Mouse (Mus musculus): ENCODE measurements around the gene Clec1b.

Gene Clec1b

DNA sequence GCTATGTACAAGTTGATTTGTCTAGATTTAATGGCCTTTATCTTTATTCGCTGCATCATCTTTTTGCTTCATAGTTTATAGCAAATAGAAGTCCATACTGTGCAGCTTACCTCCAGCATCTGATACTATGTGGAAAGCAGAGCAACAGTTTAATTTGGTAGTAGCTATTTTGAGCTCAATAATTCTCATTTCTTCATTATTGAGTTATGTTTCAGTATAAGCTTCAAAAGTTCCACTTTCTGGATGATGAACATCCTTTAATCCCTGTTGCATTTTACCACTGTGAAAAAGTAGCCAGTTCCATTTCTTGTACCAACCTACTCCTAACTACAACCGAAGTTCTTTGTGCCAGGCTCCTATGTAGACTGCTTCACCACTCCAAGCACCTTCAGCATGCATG, 11.5 kb downstream of the Clec1b start, which contains the start of gene Clec9a:
TSS of gene Clec9a (plus strand) at position 301 of the 400 bp plus-strand sequence.
- no peak for DNase-seq (ENCODE audit: low read depth, low spot score)

DNA sequence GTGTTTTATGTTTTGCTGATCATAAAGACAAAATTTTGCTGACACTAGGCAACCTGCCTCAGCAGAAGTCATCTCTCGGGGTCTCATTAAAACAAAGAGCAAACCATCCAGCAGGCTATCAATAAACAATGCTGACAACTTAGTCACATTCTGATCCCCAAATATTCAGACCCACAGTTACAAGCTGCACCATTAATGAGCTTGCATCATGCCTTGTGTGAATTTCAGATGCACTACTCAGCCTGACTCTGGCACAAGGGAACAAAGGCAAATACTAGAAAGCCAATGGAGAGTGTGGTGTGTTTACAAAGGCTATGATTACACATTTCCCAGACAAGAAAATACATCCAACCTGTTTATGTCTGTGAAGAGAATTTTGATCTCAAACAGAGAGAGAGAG, 17.1 kb downstream of the Clec1b start:
- no peak for DNase-seq (ENCODE audit: low read depth, low spot score)

DNA sequence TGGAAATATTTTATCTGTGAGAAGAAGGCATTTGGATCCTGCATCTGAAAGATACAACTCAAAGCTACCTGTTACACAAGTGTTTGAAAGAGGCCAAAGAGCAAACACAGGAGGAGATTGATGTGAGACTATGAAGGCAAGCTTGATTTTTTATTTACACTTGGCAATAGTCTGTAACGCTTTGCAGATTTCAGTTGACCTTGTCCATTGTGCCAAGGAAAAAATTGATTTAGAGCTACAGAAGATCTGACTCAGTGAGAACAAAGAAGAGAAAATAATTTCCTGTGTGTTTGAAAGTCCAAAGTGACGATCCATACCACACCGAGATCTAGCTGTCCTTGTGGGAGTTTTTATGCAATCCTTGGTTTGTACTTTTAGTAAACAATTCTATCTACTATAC, 25.2 kb downstream of the Clec1b start:
- DNase-seq (ENCODE audit: low read depth, low spot score): no peak

DNA sequence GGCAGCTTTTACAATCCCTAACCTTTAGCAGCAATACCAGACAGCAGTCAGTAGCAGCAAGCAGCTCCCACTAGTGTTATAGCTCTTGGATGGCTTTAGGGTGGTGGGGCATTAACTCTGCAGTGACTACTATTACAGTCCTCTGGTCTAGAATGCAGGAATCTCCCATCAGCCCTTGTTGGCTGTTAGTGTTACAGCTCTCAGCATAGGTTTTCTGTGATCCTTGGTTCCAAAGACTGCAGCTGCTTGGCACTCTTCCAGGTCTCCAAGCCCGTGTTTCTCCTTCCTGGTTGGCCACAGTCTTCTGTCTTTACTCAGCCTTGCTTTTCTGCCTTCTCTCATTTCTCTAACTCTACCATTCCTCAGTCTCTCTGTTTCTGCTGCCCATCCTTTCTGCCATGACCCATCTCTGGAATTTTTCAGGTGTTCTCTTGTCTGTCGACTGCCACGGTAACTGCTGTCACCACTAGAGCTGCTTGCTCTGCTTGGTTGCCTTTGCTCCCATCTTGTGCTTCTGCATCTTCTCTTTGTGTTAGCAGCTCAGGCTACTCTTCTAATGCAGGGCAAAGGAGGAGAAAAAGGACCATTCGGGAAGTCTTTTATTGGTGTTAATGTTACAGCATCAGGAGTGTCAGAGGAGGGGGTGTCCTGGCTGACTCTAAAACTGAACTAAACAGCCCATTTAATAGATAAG, 26.1 kb downstream of the Clec1b start:
- peak; percentile 64 for DNase-seq (ENCODE audit: low read depth, low spot score)

DNA sequence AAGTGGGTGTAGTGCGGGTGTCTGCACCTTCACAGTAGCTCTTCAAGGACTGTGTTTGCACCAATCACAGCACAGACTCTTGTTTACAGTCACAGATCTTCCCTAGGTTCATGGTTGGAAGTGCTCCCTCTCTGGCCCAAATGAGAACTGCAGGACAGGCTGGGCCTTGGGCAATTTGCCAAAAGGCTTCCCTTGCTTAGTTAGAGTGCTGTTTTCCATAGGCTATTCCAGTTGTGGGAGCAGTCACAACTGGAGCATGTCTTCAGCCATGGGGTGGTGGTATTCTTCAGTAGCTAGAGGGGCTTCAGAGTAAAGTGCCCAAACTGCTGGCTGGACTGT, 26.6 kb downstream of the Clec1b start:
- peak; percentile 68 for DNase-seq (ENCODE audit: low read depth, low spot score)

DNA sequence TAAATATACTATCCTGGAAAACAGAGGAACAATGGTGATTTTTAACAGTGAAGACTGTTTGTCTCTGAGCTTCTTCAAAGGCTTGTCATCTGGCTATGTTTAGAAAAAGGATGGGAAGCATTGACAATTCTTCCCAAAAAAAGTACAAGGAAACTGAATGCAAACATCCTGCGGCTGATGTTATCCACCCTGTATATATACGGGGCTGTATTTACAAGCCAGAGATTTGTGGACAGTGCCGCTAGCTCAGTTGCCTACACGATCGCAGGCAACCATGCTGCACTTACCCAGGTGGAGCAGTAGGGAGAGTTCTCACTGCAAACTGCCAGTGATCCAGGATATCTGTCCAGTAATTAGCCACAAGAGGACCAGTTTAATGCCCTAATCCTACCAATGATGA, 28.1 kb downstream of the Clec1b start:
- no peak for DNase-seq (ENCODE audit: low read depth, low spot score)

DNA sequence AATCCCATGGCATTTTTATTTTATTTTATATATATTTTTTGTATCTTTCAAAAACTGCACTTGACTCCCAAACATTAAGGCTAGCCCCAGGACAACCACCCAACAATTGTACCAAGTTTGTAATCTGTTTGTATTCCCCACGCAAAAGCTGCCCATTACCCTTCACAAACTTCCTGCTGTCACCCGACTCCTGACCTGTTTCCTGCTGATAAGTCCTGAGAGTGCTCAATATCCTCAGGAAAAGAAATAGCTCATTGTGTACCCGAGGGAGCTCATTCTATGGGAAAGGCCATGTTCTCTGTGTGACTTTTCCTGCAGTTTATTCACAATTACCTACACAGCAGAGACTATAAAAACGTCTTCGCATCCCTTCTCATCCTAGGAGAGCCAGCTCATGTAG, 28.7 kb downstream of the Clec1b start:
- no peak for DNase-seq (ENCODE audit: low read depth, low spot score)

DNA sequence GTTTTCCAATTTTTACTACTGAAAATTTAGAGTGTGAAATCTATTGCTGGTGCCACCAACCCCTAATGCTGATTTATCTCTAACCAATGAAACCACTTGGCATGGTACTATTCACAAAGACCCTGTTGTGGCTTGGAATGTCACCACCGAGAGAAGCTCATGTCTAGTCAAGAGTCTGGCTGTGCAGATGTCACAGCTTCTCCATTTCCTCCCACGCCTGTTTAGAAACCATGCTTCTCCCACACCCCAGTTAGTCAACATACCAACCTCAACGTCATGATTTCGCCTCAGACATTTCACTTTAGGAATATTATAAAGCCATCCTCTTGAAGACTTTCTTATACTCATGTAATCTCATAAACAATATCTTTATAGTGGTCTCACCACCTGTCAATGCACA, 30.2 kb downstream of the Clec1b start:
- DNase-seq (ENCODE audit: low read depth, low spot score): no peak

DNA sequence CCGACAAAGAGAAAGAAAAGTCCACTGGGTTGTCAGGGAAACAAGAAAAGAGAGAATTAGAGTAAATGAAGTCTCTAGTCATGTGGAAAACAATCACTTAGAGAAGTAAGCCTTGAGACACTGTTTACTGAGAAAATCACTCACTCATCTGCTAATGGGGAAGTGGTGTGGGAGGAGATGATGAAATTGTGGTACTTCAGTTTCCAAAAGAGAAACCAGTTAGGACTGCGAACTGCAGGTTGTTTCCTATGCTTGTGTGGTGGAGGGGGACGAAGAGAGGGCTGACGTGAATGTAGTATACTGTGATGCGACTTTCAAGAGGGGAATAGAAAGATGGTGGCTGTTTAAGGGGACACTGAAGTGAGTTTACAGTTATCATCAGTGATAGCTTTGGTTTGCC, 37.1 kb downstream of the Clec1b start:
- DNase-seq (ENCODE audit: low read depth, low spot score): no peak

DNA sequence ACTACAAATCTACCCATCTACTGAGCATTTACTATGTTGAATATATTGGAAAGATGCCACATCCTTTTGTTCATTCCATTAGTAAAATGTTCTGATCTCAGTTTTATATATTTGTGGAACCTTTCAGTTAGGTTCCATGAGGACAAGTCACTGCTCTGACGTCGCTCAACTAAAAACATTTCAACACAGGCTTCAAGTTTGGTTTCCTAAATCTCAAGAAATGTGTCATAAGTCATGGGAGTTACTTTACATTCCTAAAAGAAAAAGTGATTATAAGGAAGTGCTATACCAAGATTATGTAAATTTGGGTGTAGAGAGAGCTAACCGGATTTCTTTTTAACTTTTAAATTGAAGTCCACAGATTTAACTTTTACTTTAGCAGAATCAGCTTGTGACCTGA, 38.9 kb downstream of the Clec1b start:
- no peak for DNase-seq (ENCODE audit: low read depth, low spot score)

DNA sequence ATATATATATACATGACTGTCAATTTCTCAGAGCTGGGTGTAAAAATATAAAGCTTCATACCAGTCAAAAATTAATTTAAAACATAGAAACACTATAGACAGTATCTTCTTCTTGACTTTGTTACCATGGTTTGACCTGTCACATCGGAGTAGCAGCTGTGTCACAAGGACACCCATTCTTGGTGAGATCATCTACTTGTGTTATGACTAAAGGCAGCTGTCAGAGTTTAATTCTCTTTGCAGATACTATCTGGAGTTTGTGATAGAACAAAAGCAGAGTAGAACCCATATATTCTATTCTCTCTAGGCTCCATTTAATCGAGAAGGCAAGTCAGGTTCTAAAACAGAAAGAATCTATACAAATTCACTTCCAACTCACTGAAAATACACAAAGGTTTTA, 40.9 kb downstream of the Clec1b start:
- DNase-seq (ENCODE audit: low read depth, low spot score): no peak

DNA sequence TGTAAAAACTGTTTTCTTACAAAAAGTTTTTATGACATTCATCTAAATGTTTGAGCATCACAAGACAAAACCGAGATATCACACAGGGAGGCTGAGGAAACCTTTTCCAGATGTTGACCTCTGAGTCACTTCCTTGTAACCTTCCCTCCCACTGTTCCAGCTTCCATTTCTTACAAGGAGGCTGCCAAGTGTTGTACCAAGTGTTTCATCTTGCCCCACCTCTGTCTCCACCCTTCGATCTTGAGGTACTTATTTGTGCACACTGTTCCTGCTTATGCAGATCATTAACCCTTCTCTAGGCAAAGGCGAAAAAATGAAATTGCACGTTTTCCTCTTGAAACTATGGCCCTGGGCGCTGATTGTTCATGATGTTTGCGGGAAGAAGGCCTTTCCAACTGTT, 52.6 kb downstream of the Clec1b start:
- DNase-seq (ENCODE audit: low read depth, low spot score): peak; percentile 46

DNA sequence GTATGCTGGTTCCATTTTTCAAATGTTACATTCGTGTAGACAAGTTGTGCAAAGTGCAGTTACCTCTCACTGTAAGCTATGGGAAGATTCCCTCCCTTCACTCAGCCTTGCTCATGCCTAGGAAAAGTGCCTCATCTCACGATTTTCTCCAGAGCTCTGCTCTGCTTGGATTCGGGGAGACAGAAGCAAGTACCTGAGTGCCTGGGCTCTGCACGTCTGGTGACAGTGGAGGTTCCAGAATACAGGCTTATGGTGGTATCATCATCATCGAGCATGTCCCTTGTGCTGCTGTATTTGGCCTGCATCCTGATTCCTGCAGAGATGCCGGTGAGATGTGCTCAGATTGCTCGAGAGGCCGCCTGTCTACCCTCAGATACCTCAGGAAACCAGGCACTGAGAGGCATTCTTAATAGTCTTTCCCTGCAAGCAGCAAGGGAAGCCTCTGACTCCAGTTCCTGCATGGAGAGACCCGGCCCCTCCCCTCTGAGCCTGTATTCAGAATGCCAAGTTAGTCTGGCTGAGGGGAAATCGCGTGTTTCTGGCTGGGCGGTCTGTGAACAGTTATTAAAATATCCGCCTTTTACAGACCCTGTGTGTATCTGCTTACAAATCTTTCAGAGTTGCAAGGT, 54.4 kb downstream of the Clec1b start, which contains the start of gene Clec1a:
TSS of gene Clec1a (minus strand) at position 590 of the 629 bp plus-strand sequence.
- no peak for DNase-seq (ENCODE audit: low read depth, low spot score)

All from skeletal muscle tissue, adult 2 months (tissue).